Mouse (Mus musculus) stomach, adult 2 months (tissue): ENCODE measurements around the gene Hist1h2bf. TPM values are rescaled to one million over a fixed set of nuclear protein-coding genes. Genes with fewer than 3 reads are reported as not detected.

Experiments
- polyA plus RNA-seq: library from polyadenylated mRNA; depleted of rRNA; stranded (reverse); fragments of >200 nt; gene quantifications from 2 replicates; pipeline ENCODE4 v1.2.3, GENCODE M21; 2012; rRNA removed

Hist1h2bf gene
- polyA plus RNA-seq, 1 experiment: 7.1 TPM

Other genes with a start within 250 kb of the Hist1h2bf start
- gene Zfp322a, start 205.0 kb downstream of the Hist1h2bf start, polyA plus RNA-seq: 0.19 and 0.23 TPM in 2 replicates
- gene Abt1, start 150.3 kb downstream of the Hist1h2bf start, polyA plus RNA-seq: 0.47 and 0.56 TPM in 2 replicates
- gene Btn1a1, start 108.3 kb downstream of the Hist1h2bf start, polyA plus RNA-seq: 0.02 TPM in 2 replicates
- gene Btn2a2, start 85.3 kb downstream of the Hist1h2bf start, polyA plus RNA-seq: not detected in 2 replicates
- 10.2 and 16.4 TPM in 2 replicates for gene Hist1h4h, start 43.1 kb downstream of the Hist1h2bf start, polyA plus RNA-seq
- gene Hist1h2af, start 40.3 kb downstream of the Hist1h2bf start, polyA plus RNA-seq: 126 and 148 TPM in 2 replicates
- gene Hist1h3g, start 38.8 kb downstream of the Hist1h2bf start, polyA plus RNA-seq: 15.8 and 18.3 TPM in 2 replicates
- gene Hist1h2bh, start 30.8 kb downstream of the Hist1h2bf start, polyA plus RNA-seq: 0.87 and 1.9 TPM in 2 replicates
- gene Hist1h3f, start 30.1 kb downstream of the Hist1h2bf start, polyA plus RNA-seq: 4.2 and 5.6 TPM in 2 replicates
- 2.2 and 2.4 TPM in 2 replicates for gene Hist1h4f, start 22.5 kb downstream of the Hist1h2bf start, polyA plus RNA-seq
- gene Hist1h1d, start 20.9 kb downstream of the Hist1h2bf start, polyA plus RNA-seq: 0.04 and 0.10 TPM in 2 replicates
- gene Hist1h3e, start 11.8 kb downstream of the Hist1h2bf start, polyA plus RNA-seq: 13.8 and 14.4 TPM in 2 replicates
- gene Hist1h2ae, start 3.0 kb downstream of the Hist1h2bf start, polyA plus RNA-seq: 3.3 and 7.8 TPM in 2 replicates
- 15.0 and 22.9 TPM in 2 replicates for gene Hist1h2bg, start 2.8 kb downstream of the Hist1h2bf start, polyA plus RNA-seq
- 2.5 and 3.6 TPM in 2 replicates for gene Hist1h2ad, start 185 bp upstream of the Hist1h2bf start, polyA plus RNA-seq
- 5.2 and 6.2 TPM in 2 replicates for gene Hist1h3d, start 1.6 kb upstream of the Hist1h2bf start, polyA plus RNA-seq
- 3.2 and 3.6 TPM in 2 replicates for gene Hist1h4d, start 7.4 kb upstream of the Hist1h2bf start, polyA plus RNA-seq
- gene Hist1h2be, start 46.9 kb upstream of the Hist1h2bf start, polyA plus RNA-seq: 1.1 TPM in 2 replicates
- 0.74 and 1.3 TPM in 2 replicates for gene Hist1h1e, start 48.4 kb upstream of the Hist1h2bf start, polyA plus RNA-seq
- gene Hist1h2ac, start 109.8 kb upstream of the Hist1h2bf start, polyA plus RNA-seq: 0.47 and 0.76 TPM in 2 replicates
- gene Hist1h2bc, start 110.0 kb upstream of the Hist1h2bf start, polyA plus RNA-seq: 117 and 165 TPM in 2 replicates
- gene Hist1h1t, start 121.6 kb upstream of the Hist1h2bf start, polyA plus RNA-seq: not detected in 2 replicates
- gene Hist1h4c, start 124.3 kb upstream of the Hist1h2bf start, polyA plus RNA-seq: 2.2 and 4.1 TPM in 2 replicates
- 3.3 and 4.5 TPM in 2 replicates for gene Hfe, start 136.7 kb upstream of the Hist1h2bf start, polyA plus RNA-seq
- gene Hist1h1c, start 164.6 kb upstream of the Hist1h2bf start, polyA plus RNA-seq: 24.5 and 35.7 TPM in 2 replicates
- 7.1 and 11.9 TPM in 2 replicates for gene Hist1h3c, start 171.4 kb upstream of the Hist1h2bf start, polyA plus RNA-seq
- 3.8 and 4.6 TPM in 2 replicates for gene Hist1h2bb, start 172.5 kb upstream of the Hist1h2bf start, polyA plus RNA-seq
- 5.1 and 8.7 TPM in 2 replicates for gene Hist1h2ab, start 176.9 kb upstream of the Hist1h2bf start, polyA plus RNA-seq
- 10.6 and 14.9 TPM in 2 replicates for gene Hist1h3b, start 178.1 kb upstream of the Hist1h2bf start, polyA plus RNA-seq
- gene Hist1h4b, start 182.8 kb upstream of the Hist1h2bf start, polyA plus RNA-seq: 5.1 TPM in 1 of 2 replicates, not detected in the other
- 1.1 and 3.0 TPM in 2 replicates for gene Hist1h4a, start 187.0 kb upstream of the Hist1h2bf start, polyA plus RNA-seq
- 10.0 and 13.1 TPM in 2 replicates for gene Hist1h3a, start 188.2 kb upstream of the Hist1h2bf start, polyA plus RNA-seq
- gene Hist1h1a, start 189.5 kb upstream of the Hist1h2bf start, polyA plus RNA-seq: 0.09 and 0.20 TPM in 2 replicates
- not detected in 2 replicates for gene Trim38, start 195.7 kb upstream of the Hist1h2bf start, polyA plus RNA-seq
- not detected in 2 replicates for gene Slc17a2, start 232.8 kb upstream of the Hist1h2bf start, polyA plus RNA-seq